Mouse (Mus musculus): ENCODE measurements around the gene Hoxb8. TPM values are rescaled to one million over a fixed set of nuclear protein-coding genes. Genes with fewer than 3 reads are reported as not detected.

Gene Hoxb8
- total RNA-seq (2022) = not detected

GRCm38 (mm10) chr11:96281855-96282570 is at the start of gene Hoxb8:
Gene Hoxb8 (plus strand): TSS chr11:96281905.
- DNase-seq (ENCODE audit: low spot score in 2 of 2) = no peak

GRCm38 (mm10) chr11:96234906-96235305 is 46.8 kb upstream of the Hoxb8 start:
- DNase-seq (ENCODE audit: low spot score in 2 of 2) = no peak

GRCm38 (mm10) chr11:96240211-96240610 is 41.5 kb upstream of the Hoxb8 start:
- DNase-seq (ENCODE audit: low spot score in 2 of 2) = no peak

- DNase-seq (ENCODE audit: low spot score in 2 of 2) = no peak
Measured at GRCm38 (mm10) chr11:96250901-96251300, 30.8 kb upstream of the Hoxb8 start.

- no peak for DNase-seq (ENCODE audit: low spot score in 2 of 2)
Measured at GRCm38 (mm10) chr11:96251480-96252031, 30.1 kb upstream of the Hoxb8 start.

GRCm38 (mm10) chr11:96252541-96253120 is 29.1 kb upstream of the Hoxb8 start:
- no peak for DNase-seq (ENCODE audit: low spot score in 2 of 2)

- DNase-seq (ENCODE audit: low spot score in 2 of 2) = no peak
Measured at GRCm38 (mm10) chr11:96254221-96254620, 27.5 kb upstream of the Hoxb8 start.

- DNase-seq (ENCODE audit: low spot score in 2 of 2) = no peak
Measured at GRCm38 (mm10) chr11:96255111-96255995, 26.4 kb upstream of the Hoxb8 start.

GRCm38 (mm10) chr11:96255996-96256445 is 25.7 kb upstream of the Hoxb8 start:
- no peak for DNase-seq (ENCODE audit: low spot score in 2 of 2)

- DNase-seq (ENCODE audit: low spot score in 2 of 2) = no peak
Measured at GRCm38 (mm10) chr11:96257141-96257540, 24.6 kb upstream of the Hoxb8 start.

GRCm38 (mm10) chr11:96259038-96259437 is 22.7 kb upstream of the Hoxb8 start:
- no peak for DNase-seq (ENCODE audit: low spot score in 2 of 2)

- DNase-seq (ENCODE audit: low spot score in 2 of 2) = no peak
Measured at GRCm38 (mm10) chr11:96259511-96259910, 22.2 kb upstream of the Hoxb8 start.

GRCm38 (mm10) chr11:96260310-96260970 is 21.3 kb upstream of the Hoxb8 start:
- no peak for DNase-seq (ENCODE audit: low spot score in 2 of 2)

- no peak for DNase-seq (ENCODE audit: low spot score in 2 of 2)
Measured at GRCm38 (mm10) chr11:96261323-96261890, 20.3 kb upstream of the Hoxb8 start.

- no peak for DNase-seq (ENCODE audit: low spot score in 2 of 2)
Measured at GRCm38 (mm10) chr11:96262262-96262830, 19.4 kb upstream of the Hoxb8 start.

GRCm38 (mm10) chr11:96263636-96264389 is 17.9 kb upstream of the Hoxb8 start:
- no peak for DNase-seq (ENCODE audit: low spot score in 2 of 2)

GRCm38 (mm10) chr11:96264390-96265020 is 17.2 kb upstream of the Hoxb8 start:
- DNase-seq (ENCODE audit: low spot score in 2 of 2) = no peak

- no peak for DNase-seq (ENCODE audit: low spot score in 2 of 2)
Measured at GRCm38 (mm10) chr11:96265954-96266353, 15.8 kb upstream of the Hoxb8 start.
